Mouse (Mus musculus): ENCODE measurements around the gene Olfr1080. TPM values are rescaled to one million over a fixed set of nuclear protein-coding genes. Genes with fewer than 3 reads are reported as not detected.
"Not testable (repeated sequence)": the region's sequence is repeated elsewhere in the genome, so short reads cannot be mapped to it uniquely, and the experiment has no call there.

Gene Olfr1080
- not detected in 2 replicates for polyA plus RNA-seq (2012; rRNA removed)

GRCm38 (mm10) chr2:86558135-86558534 is at the start of gene Olfr1080:
Olfr1080 (minus strand) TSS chr2:86558235.
- not testable (repeated sequence) for H3K36me3 ChIP-seq (ENCODE audit: control insufficient read depth, insufficient read depth, low read length); H3K27ac ChIP-seq (ENCODE audit: control insufficient read depth, insufficient read depth, low read depth, low read length); H3K4me1 ChIP-seq (ENCODE audit: control insufficient read depth, insufficient read depth, low read length); H3K4me3 ChIP-seq (ENCODE audit: control insufficient read depth, low read depth, low read length); H3K27me3 ChIP-seq (ENCODE audit: control insufficient read depth, insufficient read depth, low read length)

- not testable (repeated sequence) for H3K4me3 ChIP-seq (ENCODE audit: control insufficient read depth, low read depth, low read length); H3K27ac ChIP-seq (ENCODE audit: control insufficient read depth, insufficient read depth, low read depth, low read length); H3K27me3 ChIP-seq (ENCODE audit: control insufficient read depth, insufficient read depth, low read length); H3K4me1 ChIP-seq (ENCODE audit: control insufficient read depth, insufficient read depth, low read length); H3K36me3 ChIP-seq (ENCODE audit: control insufficient read depth, insufficient read depth, low read length)
Observed at GRCm38 (mm10) chr2:86598866-86599265, 40.8 kb upstream of the Olfr1080 start, which contains the start of gene Olfr1082. Olfr1082 (minus strand) TSS chr2:86598966.

GRCm38 (mm10) chr2:86542380-86542779 is 15.7 kb downstream of the Olfr1080 start, which contains the start of gene Olfr1079:
Olfr1079 (minus strand) TSS chr2:86542480.
- TF ChIP-seq CTCF (IDR thresholded peaks at IDR 0.05; ENCODE audit: control insufficient read depth, insufficient read depth, insufficient replicate concordance, low read depth, low read length) (no peak), POLR2A (IDR thresholded peaks at IDR 0.05; ENCODE audit: control insufficient read depth, low read depth, low read length) (no peak)
- H3K36me3 ChIP-seq (ENCODE audit: control insufficient read depth, insufficient read depth, low read length) = no peaks in the 10 kb centered on the region
- no peaks in the 10 kb centered on the region for H3K4me1 ChIP-seq (ENCODE audit: control insufficient read depth, insufficient read depth, low read length)
- H3K4me3 ChIP-seq (ENCODE audit: control insufficient read depth, low read depth, low read length) = no peak within 1 kb of the TSS
- no peak within 1 kb of the TSS for H3K27ac ChIP-seq (ENCODE audit: control insufficient read depth, insufficient read depth, low read depth, low read length)
- no peaks in the 10 kb centered on the region for H3K27me3 ChIP-seq (ENCODE audit: control insufficient read depth, insufficient read depth, low read length)

- Histone ChIP-seq H3K4me1 (ENCODE audit: control insufficient read depth, insufficient read depth, low read length) (peaks cover 4% of the 10 kb centered on the region), H3K27ac (ENCODE audit: control insufficient read depth, insufficient read depth, low read depth, low read length) (no peak overlapping the region), H3K36me3 (ENCODE audit: control insufficient read depth, insufficient read depth, low read length) (no peaks in the 10 kb centered on the region), H3K4me3 (ENCODE audit: control insufficient read depth, low read depth, low read length) (no peak overlapping the region), H3K27me3 (ENCODE audit: control insufficient read depth, insufficient read depth, low read length) (no peaks in the 10 kb centered on the region)
- TF ChIP-seq CTCF (IDR thresholded peaks at IDR 0.05; ENCODE audit: control insufficient read depth, insufficient read depth, insufficient replicate concordance, low read depth, low read length) = no peak
- TF ChIP-seq POLR2A (IDR thresholded peaks at IDR 0.05; ENCODE audit: control insufficient read depth, low read depth, low read length) = no peak
Observed at GRCm38 (mm10) chr2:86530991-86531390, 27.0 kb downstream of the Olfr1080 start.

GRCm38 (mm10) chr2:86508161-86508560 is 49.9 kb downstream of the Olfr1080 start, which contains the start of gene Olfr1076:
Olfr1076 (plus strand) TSS chr2:86508461.
- Histone ChIP-seq H3K4me1 (ENCODE audit: control insufficient read depth, insufficient read depth, low read length) (no peaks in the 10 kb centered on the region), H3K4me3 (ENCODE audit: control insufficient read depth, low read depth, low read length) (no peak within 1 kb of the TSS), H3K27me3 (ENCODE audit: control insufficient read depth, insufficient read depth, low read length) (no peaks in the 10 kb centered on the region), H3K27ac (ENCODE audit: control insufficient read depth, insufficient read depth, low read depth, low read length) (no peak within 1 kb of the TSS), H3K36me3 (ENCODE audit: control insufficient read depth, insufficient read depth, low read length) (no peaks in the 10 kb centered on the region)
- no peak for TF ChIP-seq POLR2A (IDR thresholded peaks at IDR 0.05; ENCODE audit: control insufficient read depth, low read depth, low read length)
- no peak for TF ChIP-seq CTCF (IDR thresholded peaks at IDR 0.05; ENCODE audit: control insufficient read depth, insufficient read depth, insufficient replicate concordance, low read depth, low read length)

Other genes with a start within 250 kb of the Olfr1080 start
- not detected in 2 replicates for gene Olfr1053, start 243.0 kb downstream of the Olfr1080 start, polyA plus RNA-seq (2012; rRNA removed)
- gene Olfr1054, start 222.8 kb downstream of the Olfr1080 start, polyA plus RNA-seq (2012; rRNA removed) = not detected in 2 replicates
- not detected in 2 replicates for gene Olfr1055, start 208.0 kb downstream of the Olfr1080 start, polyA plus RNA-seq (2012; rRNA removed)
- not detected in 2 replicates for gene Olfr1056, start 195.8 kb downstream of the Olfr1080 start, polyA plus RNA-seq (2012; rRNA removed)
- not detected in 2 replicates for gene Olfr1057, start 179.8 kb downstream of the Olfr1080 start, polyA plus RNA-seq (2012; rRNA removed)
- not detected in 2 replicates for gene Olfr1058, start 169.7 kb downstream of the Olfr1080 start, polyA plus RNA-seq (2012; rRNA removed)
- gene Olfr1061, start 144.2 kb downstream of the Olfr1080 start, polyA plus RNA-seq (2012; rRNA removed) = not detected in 2 replicates
- gene Olfr1062, start 131.5 kb downstream of the Olfr1080 start, polyA plus RNA-seq (2012; rRNA removed) = not detected in 2 replicates
- gene Olfr1065, start 107.6 kb downstream of the Olfr1080 start, polyA plus RNA-seq (2012; rRNA removed) = not detected in 2 replicates
- not detected in 2 replicates for gene Olfr1066, start 102.0 kb downstream of the Olfr1080 start, polyA plus RNA-seq (2012; rRNA removed)
- not detected in 2 replicates for gene Olfr228, start 70.8 kb downstream of the Olfr1080 start, polyA plus RNA-seq (2012; rRNA removed)
- not detected in 2 replicates for gene Olfr1076, start 49.8 kb downstream of the Olfr1080 start, polyA plus RNA-seq (2012; rRNA removed)
- gene Olfr1079, start 15.8 kb downstream of the Olfr1080 start, polyA plus RNA-seq (2012; rRNA removed) = not detected in 2 replicates
- not detected in 2 replicates for gene Olfr1082, start 40.7 kb upstream of the Olfr1080 start, polyA plus RNA-seq (2012; rRNA removed)
- not detected in 2 replicates for gene Olfr1084, start 81.5 kb upstream of the Olfr1080 start, polyA plus RNA-seq (2012; rRNA removed)
- not detected in 2 replicates for gene Olfr1085, start 103.8 kb upstream of the Olfr1080 start, polyA plus RNA-seq (2012; rRNA removed)
- gene Olfr1086, start 121.9 kb upstream of the Olfr1080 start, polyA plus RNA-seq (2012; rRNA removed) = not detected in 2 replicates
- gene Olfr1087, start 140.2 kb upstream of the Olfr1080 start, polyA plus RNA-seq (2012; rRNA removed) = not detected in 2 replicates
- gene Olfr1089, start 175.5 kb upstream of the Olfr1080 start, polyA plus RNA-seq (2012; rRNA removed) = not detected in 2 replicates
- 0.12 TPM in 1 of 2 replicates, not detected in the other for gene Olfr1090, start 200.8 kb upstream of the Olfr1080 start, polyA plus RNA-seq (2012; rRNA removed)
- gene Olfr1093, start 224.2 kb upstream of the Olfr1080 start, polyA plus RNA-seq (2012; rRNA removed) = not detected in 2 replicates

All from testis, adult 2 months (tissue).